Mouse (Mus musculus) ES-E14 (cell line): ENCODE results near the gene Fgfr1op2. TPM values are rescaled to one million over a fixed set of nuclear protein-coding genes. Genes with fewer than 3 reads are reported as not detected.

ENCODE experiments used
- DNase-seq: peaks from one replicate; pipeline ENCODE4 v3.0.0-alpha.2; 2013; ENCODE audit warnings: low read depth, low spot score
- H3K27ac ChIP-seq: 2 replicates; pipeline ENCODE4 v1.5.1; 2012; ENCODE audit warnings: low read depth, mild to moderate bottlenecking, low read length, moderate library complexity, mixed read lengths; ENCODE audit not compliant: poor library complexity, insufficient read depth, severe bottlenecking
- H3K36me3 ChIP-seq: 2 replicates; pipeline ENCODE4 v1.6.1; 2012; ENCODE audit warnings: mild to moderate bottlenecking, low read length, moderate library complexity, mixed read lengths; ENCODE audit not compliant: control insufficient read depth, poor library complexity, insufficient read depth, severe bottlenecking
- H3K4me1 ChIP-seq, 2 experiments: fragments of 150-350 bp in 1 of 2; sonication (generic) in 1 of 2; 2 replicates each; pipeline ENCODE4 v1.6.1; 2012; ENCODE audit warnings: low read length in 2 of 2, mild to moderate bottlenecking in 1 of 2, mixed read lengths in 1 of 2; ENCODE audit not compliant: control insufficient read depth in 2 of 2, insufficient read depth in 2 of 2, poor library complexity in 1 of 2
- H3K4me3 ChIP-seq, 2 experiments: fragments of 150-350 bp in 1 of 2; sonication (generic) in 1 of 2; 2 replicates each; pipeline ENCODE4 v1.5.1; 2012; ENCODE audit warnings: low read length in 2 of 2, low read depth in 1 of 2, mild to moderate bottlenecking in 1 of 2, mixed read lengths in 1 of 2; ENCODE audit not compliant: insufficient read depth in 1 of 2, poor library complexity in 1 of 2, severe bottlenecking in 1 of 2
- H3K9ac ChIP-seq: 2 replicates; pipeline ENCODE4 v1.6.1; 2012; ENCODE audit warnings: low read depth, mild to moderate bottlenecking, low read length, mixed read lengths; ENCODE audit not compliant: poor library complexity, insufficient read depth, severe bottlenecking
- H3K9me3 ChIP-seq: fragments of 150-350 bp; sonication (generic); 2 replicates; pipeline ENCODE4 v1.6.1; 2012; ENCODE audit warnings: low read depth, mild to moderate bottlenecking, low read length; ENCODE audit not compliant: control insufficient read depth, insufficient read depth
- CHD2 ChIP-seq: IDR thresholded peaks from 2 replicates; pipeline ENCODE4 v1.6.1; 2014; ENCODE audit warnings: mild to moderate bottlenecking, low read depth, low read length, inconsistent platforms
- HCFC1 ChIP-seq: IDR thresholded peaks from 2 replicates; pipeline ENCODE4 v1.6.1; 2012; ENCODE audit warnings: low read length, inconsistent platforms, borderline replicate concordance; ENCODE audit not compliant: insufficient read depth
- MAFK ChIP-seq: IDR thresholded peaks from 2 replicates; pipeline ENCODE4 v1.6.1; 2014; ENCODE audit warnings: mild to moderate bottlenecking, low read depth, low read length, inconsistent platforms; ENCODE audit not compliant: insufficient read depth
- ZC3H11A ChIP-seq: IDR thresholded peaks from 2 replicates; pipeline ENCODE4 v1.6.1; 2012; ENCODE audit warnings: low read depth, mild to moderate bottlenecking, inconsistent platforms, low read length, borderline replicate concordance
- ZNF384 ChIP-seq: IDR thresholded peaks from 2 replicates; pipeline ENCODE4 v1.6.1; 2012; ENCODE audit warnings: low read depth, low read length, inconsistent platforms
- in situ Hi-C, 2 experiments: fragments of 600-800 bp; cut with MboI; formaldehyde crosslinking; loops; one replicate each; pipeline ENCODE4 v1.15.1; 2025; ENCODE audit warnings: low sequenced_read_pairs in 2 of 2, inconsistent platforms in 1 of 2; ENCODE audit not compliant: unreplicated experiment in 2 of 2
- total RNA-seq: library from RNA; depleted of rRNA; stranded (reverse); fragments of 300-350 nt; gene quantifications from 2 replicates; pipeline ENCODE4 v1.2.3, GENCODE M21; 2012

The Fgfr1op2 gene
- total RNA-seq, 1 experiment = 35.7 TPM

- no peak overlapping the region for H3K4me3 ChIP-seq
- in situ Hi-C loops = no loop called here
- H3K9me3 ChIP-seq = no peaks in the 10 kb centered on the region
- H3K27ac ChIP-seq = no peak overlapping the region
- H3K36me3 ChIP-seq = no peaks in the 10 kb centered on the region
- TF ChIP-seq MAFK (no peak), ZNF384 (no peak), ZC3H11A (no peak), CHD2 (no peak), HCFC1 (0 out of 2 replicates have a peak, but pooled peaks have one; percentile 25)
- no peak overlapping the region for H3K9ac ChIP-seq
- no peak for DNase-seq
- H3K4me1 ChIP-seq = peaks cover 0 to 2% of the 10 kb centered on the region in 2 experiments; a peak in 3 of 4 replicates
These were observed 63.3 kb downstream of the Fgfr1op2 start for GRCm38 (mm10) chr6:146640068-146640965.

DNA sequence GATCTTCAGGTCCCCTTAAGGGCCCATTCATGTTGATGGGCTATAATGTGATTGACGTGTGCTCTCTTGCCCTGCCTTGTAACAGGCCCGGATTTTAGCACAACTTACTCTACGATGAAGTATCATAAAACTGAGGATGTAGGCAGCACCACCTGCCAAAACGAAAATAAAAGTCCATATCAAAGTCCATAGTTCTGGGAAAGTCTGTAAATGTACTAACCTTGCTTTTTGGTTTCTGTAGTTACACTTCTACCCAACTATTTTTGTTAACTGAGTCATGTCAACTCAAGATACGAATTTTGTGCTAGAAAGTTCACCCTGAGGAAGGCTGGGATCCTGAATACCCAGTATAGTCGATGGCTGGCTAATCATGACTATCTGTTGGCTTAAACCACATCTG is 64.0 kb downstream of the Fgfr1op2 start:
- no peak for DNase-seq
- H3K4me3 ChIP-seq = no peak overlapping the region
- H3K4me1 ChIP-seq = peaks cover 0 to 2% of the 10 kb centered on the region in 2 experiments; a peak in 3 of 4 replicates
- H3K9ac ChIP-seq = no peak overlapping the region
- no peaks in the 10 kb centered on the region for H3K9me3 ChIP-seq
- in situ Hi-C loops = no loop called here
- TF ChIP-seq MAFK = no peak
- no peak for TF ChIP-seq CHD2
- no peak for TF ChIP-seq HCFC1
- no peak for TF ChIP-seq ZNF384
- no peak overlapping the region for H3K27ac ChIP-seq
- H3K36me3 ChIP-seq = no peaks in the 10 kb centered on the region

DNA sequence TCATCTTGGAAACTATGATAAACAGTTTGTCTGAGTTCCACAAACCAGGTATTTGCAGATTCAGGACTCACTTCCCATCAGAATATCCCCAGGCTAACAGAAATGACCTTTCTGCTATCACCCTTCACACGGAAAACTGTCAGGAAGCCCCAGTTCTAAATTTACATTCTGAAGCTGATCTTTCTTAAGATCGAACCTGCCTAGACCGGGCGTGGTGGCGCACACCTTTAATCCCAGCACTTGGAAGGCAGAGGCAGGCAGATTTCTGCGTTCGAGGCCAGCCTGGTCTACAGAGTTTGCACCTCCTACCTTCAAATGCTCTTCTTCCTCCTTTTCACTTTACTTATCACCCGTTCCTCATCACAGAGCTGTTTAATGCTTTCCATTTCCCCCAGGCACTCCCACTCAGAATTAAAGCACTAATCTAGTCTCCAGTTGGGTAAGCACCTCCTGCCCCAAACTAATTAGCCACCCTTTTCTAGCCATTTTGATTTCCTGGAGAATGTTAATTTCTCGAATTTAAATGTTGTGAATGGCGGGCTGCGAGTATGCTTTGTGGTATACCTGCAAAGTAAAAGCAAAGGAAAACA is 64.7 kb downstream of the Fgfr1op2 start:
- peak overlapping the region; percentile 41; the same call in 1 of the 2 replicates for H3K27ac ChIP-seq
- peaks cover 0 to 2% of the 10 kb centered on the region in 2 experiments; a peak in 3 of 4 replicates for H3K4me1 ChIP-seq
- TF ChIP-seq ZC3H11A = no peak
- no peak for TF ChIP-seq MAFK
- DNase-seq = no peak
- H3K9me3 ChIP-seq = no peaks in the 10 kb centered on the region
- H3K4me3 ChIP-seq = peak overlapping the region; percentile 51 to 52
- no peaks in the 10 kb centered on the region for H3K36me3 ChIP-seq
- H3K9ac ChIP-seq = peak overlapping the region; percentile 56; the same call in 1 of the 2 replicates
- in situ Hi-C loops = no loop called here

DNA sequence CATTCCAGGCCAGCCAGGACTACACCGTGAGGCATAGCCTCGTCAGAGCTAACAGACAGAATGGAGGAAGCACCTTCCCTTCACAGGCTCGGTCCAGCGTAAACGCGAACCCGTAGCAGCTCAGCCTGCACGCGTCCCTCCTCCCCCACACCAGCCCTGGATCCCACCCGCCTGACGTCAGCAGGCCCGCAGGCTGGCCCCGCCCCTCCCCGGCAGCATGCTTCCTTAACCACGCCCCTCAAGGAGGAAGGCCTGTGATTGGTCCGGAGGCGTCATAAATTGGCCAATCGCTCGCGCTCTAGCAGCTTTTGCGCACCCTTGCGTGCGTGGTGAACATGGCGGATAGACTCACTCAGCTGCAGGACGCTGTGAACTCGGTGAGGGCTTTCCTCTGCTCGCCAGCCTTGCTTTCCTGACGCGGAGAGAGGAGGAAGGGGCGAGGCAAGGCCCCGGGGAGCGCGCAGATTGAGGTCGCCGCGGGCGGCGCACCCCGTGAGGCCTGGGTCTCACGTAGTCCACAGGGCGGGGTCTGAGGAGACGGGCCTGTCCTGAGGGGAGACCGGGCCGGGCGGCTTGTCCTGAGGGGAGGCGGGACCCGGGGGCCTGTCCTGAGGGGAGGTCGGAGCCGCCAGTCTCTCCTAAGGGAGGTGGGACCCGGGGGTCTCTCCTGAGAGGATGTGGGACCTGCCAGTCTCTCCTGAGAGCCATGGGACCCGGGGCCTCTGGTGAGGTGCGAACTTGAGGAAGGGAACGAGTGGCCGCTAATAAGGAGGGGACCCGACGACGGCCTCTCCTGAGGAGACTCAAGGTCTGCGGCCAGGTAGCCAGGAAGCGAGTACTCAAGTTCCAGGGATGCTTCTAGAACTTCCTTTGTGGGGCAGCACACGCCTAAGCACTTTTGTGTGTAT is 65.5 kb downstream of the Fgfr1op2 start, which contains the start of the genes Med21 and Tm7sf3:
Med21 (plus strand) TSS at position 272 of the 908 bp plus-strand sequence.
Tm7sf3 (minus strand) TSS at position 549 of the 908 bp plus-strand sequence.
- peak within 1 kb of the TSS; percentile 90 to 94 for H3K4me3 ChIP-seq
- in situ Hi-C loops = no loop called here
- TF ChIP-seq ZC3H11A = no peak
- TF ChIP-seq MAFK = no peak
- TF ChIP-seq HCFC1 = no peak
- no peak; the same call in 1 of the 2 replicates for TF ChIP-seq CHD2
- no peak for TF ChIP-seq ZNF384

More for the DNA sequence above, 65.5 kb downstream of the Fgfr1op2 start, which contains the start of the genes Med21 and Tm7sf3:
- DNase-seq = peak; percentile 96
- peak within 1 kb of the TSS; percentile 87 for H3K27ac ChIP-seq
- peaks cover 0 to 2% of the 10 kb centered on the region in 2 experiments; a peak in 3 of 4 replicates for H3K4me1 ChIP-seq
- H3K9me3 ChIP-seq = no peaks in the 10 kb centered on the region
- H3K9ac ChIP-seq = peak within 1 kb of the TSS; percentile 94
- H3K36me3 ChIP-seq = no peaks in the 10 kb centered on the region
